Mouse (Mus musculus): Measurements from ENCODE around the gene Adcy3.

DNA sequence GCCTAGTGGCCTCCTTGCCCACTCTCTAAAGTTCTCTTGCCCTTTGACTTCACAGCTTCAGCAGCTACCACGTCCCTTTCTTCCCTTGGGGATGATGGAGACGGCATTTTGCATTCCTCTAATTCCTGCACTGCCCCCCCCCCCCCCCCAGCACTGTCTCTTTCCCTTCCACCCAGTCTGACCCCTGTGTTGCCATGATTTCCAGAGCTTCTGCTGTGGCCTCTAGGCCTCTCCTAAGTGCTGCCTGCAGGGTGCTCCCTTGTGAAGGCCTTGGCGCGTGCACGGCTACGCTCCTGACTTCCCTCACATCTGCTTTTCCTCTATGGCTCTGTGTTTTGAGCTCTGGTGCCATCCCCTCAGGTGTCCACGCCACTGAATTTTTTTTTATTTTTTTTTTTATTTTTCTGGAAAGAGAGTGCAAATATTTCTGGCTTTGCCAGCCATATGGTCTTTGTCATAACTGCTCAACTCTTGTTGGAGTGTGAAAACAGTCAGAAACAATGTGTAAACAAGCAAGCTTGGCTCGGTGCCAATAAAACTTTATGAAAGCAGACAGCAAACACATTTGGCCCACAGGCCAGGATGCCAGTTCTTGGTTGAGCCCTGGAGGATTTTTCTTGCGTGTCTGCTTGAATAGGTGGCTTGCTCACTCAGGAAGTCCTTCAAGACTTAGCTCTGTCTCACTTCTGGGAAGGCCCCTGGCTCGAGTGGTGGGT, 60.3 kb downstream of the Adcy3 start:
- TF ChIP-seq CTCF (IDR thresholded peaks at IDR 0.05; ENCODE audit: low read depth, low read length) (no peak), POLR2A (IDR thresholded peaks at IDR 0.05; ENCODE audit: extremely low read depth, insufficient read depth, low read length) (no peak)

Measured in liver, adult 2 months (tissue).